Mouse (Mus musculus): ENCODE results near the gene Crygn. TPM values are rescaled to one million over a fixed set of nuclear protein-coding genes. Genes with fewer than 3 reads are reported as not detected.

Gene Crygn
- polyA plus RNA-seq, 1 experiment from 2014 or later, result 7.1 TPM

DNA sequence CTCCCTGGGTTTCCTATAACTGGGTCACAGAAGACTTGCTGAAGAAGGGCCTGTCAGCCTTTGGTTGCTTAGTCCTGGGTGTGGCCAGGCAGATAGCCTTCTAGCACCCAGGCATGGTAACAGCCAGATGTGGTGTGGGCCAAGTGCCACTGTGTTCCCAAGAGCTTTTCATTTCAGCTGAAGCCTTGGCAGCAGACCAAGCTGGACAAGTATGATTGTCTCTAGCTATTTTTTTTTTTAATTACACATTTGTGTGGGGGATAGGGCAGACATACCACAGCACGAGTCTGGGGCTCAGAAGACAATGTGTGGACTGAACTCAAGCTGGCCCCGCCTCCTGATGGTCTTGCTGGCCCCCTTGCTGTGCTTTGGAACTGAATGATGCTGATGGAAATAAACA, 47.8 kb downstream of the Crygn start:
- no peak for DNase-seq (ENCODE audit: low spot score)
- Histone ChIP-seq H3K27me3 (ENCODE audit: insufficient read depth, low read length) (no peaks in the 10 kb centered on the region), H3K4me3 (replicated peaks; ENCODE audit: low read depth, low read length) (no peak overlapping the region), H3K36me3 (ENCODE audit: insufficient read depth, low read length) (peaks cover 67% of the 10 kb centered on the region), H3K9ac (ENCODE audit: low read depth, low read length) (no peak overlapping the region), H3K4me1 (replicated peaks; ENCODE audit: insufficient read depth, low read length) (no peaks in the 10 kb centered on the region), H3K27ac (no peak overlapping the region), H3K4me2 (ENCODE audit: low read length) (no peak overlapping the region), H3K9me3 (replicated peaks; ENCODE audit: low read length) (no peaks in the 10 kb centered on the region)
- 70% methylated on average over 2 of the region's 2 CpGs for WGBS
- no peak for ATAC-seq (replicated peaks; ENCODE audit: low FRiP score, low read depth)
- TF ChIP-seq CTCF (IDR thresholded peaks at IDR 0.05; ENCODE audit: low read depth), result no peak

DNA sequence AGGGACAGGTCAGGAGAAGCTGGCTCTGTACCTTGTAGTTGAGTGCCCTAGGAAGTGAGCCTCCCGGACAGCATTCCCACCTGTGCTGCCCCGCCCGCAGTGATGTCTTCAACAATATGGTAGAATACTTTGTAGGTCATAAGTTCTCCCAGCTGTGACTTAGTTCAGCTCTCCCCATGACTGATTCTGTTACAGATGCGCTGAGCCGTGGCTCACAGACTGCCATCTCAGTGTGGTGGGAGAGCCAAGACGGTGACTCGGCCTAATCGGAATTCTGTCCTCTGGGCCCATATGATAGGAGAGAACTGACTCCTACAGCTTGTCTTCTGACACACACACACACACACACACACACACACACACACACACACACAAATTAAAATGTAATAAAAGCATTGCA, 53.2 kb downstream of the Crygn start:
- Histone ChIP-seq H3K27ac (no peak overlapping the region), H3K4me3 (replicated peaks; ENCODE audit: low read depth, low read length) (no peak overlapping the region), H3K4me1 (replicated peaks; ENCODE audit: insufficient read depth, low read length) (no peaks in the 10 kb centered on the region), H3K36me3 (ENCODE audit: insufficient read depth, low read length) (peaks cover 80% of the 10 kb centered on the region), H3K9ac (ENCODE audit: low read depth, low read length) (no peak overlapping the region), H3K9me3 (replicated peaks; ENCODE audit: low read length) (no peaks in the 10 kb centered on the region), H3K27me3 (ENCODE audit: insufficient read depth, low read length) (no peaks in the 10 kb centered on the region), H3K4me2 (ENCODE audit: low read length) (no peak overlapping the region)
- peak; percentile 71 for ATAC-seq (replicated peaks; ENCODE audit: low FRiP score, low read depth)
- 57% methylated on average over 8 of the region's 8 CpGs for WGBS
- TF ChIP-seq CTCF (IDR thresholded peaks at IDR 0.05; ENCODE audit: low read depth), result no peak
- DNase-seq (ENCODE audit: low spot score), result peak; percentile 61

DNA sequence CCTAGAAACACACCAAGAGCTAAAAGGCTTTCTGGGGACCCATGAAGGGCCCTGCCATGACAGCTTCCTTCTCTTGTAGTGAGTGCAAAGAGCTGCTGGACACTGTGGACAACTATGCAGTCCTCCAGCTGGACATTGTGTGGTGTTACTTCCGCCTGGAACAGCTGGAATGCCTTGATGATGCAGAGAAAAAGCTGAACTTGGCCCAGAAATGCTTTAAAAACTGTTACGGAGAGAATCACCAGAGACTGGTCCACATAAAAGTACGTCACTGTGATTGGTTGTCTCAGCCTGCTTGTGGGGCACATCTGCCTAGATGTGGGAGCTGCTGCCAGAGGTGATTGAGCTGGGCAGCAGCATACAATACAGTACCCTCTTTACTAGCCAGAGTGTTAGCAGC, 56.5 kb downstream of the Crygn start:
- Histone ChIP-seq H3K27ac (peak overlapping the region; percentile 62; the same call in 1 of the 2 replicates), H3K9ac (ENCODE audit: low read depth, low read length) (no peak overlapping the region), H3K27me3 (ENCODE audit: insufficient read depth, low read length) (no peaks in the 10 kb centered on the region), H3K4me3 (replicated peaks; ENCODE audit: low read depth, low read length) (no peak overlapping the region), H3K36me3 (ENCODE audit: insufficient read depth, low read length) (peaks cover 77% of the 10 kb centered on the region), H3K4me2 (ENCODE audit: low read length) (no peak overlapping the region), H3K4me1 (replicated peaks; ENCODE audit: insufficient read depth, low read length) (no peaks in the 10 kb centered on the region), H3K9me3 (replicated peaks; ENCODE audit: low read length) (no peaks in the 10 kb centered on the region)
- peak; percentile 41 for ATAC-seq (replicated peaks; ENCODE audit: low FRiP score, low read depth)
- TF ChIP-seq CTCF (IDR thresholded peaks at IDR 0.05; ENCODE audit: low read depth), result no peak
- DNase-seq (ENCODE audit: low spot score), result peak; percentile 75
- WGBS, result 75% methylated on average over 3 of the region's 3 CpGs

Other genes with a start within 250 kb of the Crygn start
- 0.04 TPM in 2 replicates for gene Gbx1, start 230.8 kb downstream of the Crygn start, polyA plus RNA-seq (2015; fragmentation: Nextera tagmentation; extraction: Ambion mirVana)
- 0.69 and 0.93 TPM in 2 replicates for gene Asb10, start 217.0 kb downstream of the Crygn start, polyA plus RNA-seq (2015; fragmentation: Nextera tagmentation; extraction: Ambion mirVana)
- 0.12 and 0.19 TPM in 2 replicates for gene 4931409K22Rik, start 201.2 kb downstream of the Crygn start, polyA plus RNA-seq (2015; fragmentation: Nextera tagmentation; extraction: Ambion mirVana)
- 74.4 and 79.6 TPM in 2 replicates for gene Abcf2, start 180.5 kb downstream of the Crygn start, polyA plus RNA-seq (2015; fragmentation: Nextera tagmentation; extraction: Ambion mirVana)
- gene Chpf2, start 171.3 kb downstream of the Crygn start, polyA plus RNA-seq (2015; fragmentation: Nextera tagmentation; extraction: Ambion mirVana), result 26.0 and 27.6 TPM in 2 replicates
- 16.4 and 19.7 TPM in 2 replicates for gene Smarcd3, start 133.6 kb downstream of the Crygn start, polyA plus RNA-seq (2015; fragmentation: Nextera tagmentation; extraction: Ambion mirVana)
- 35.2 and 35.3 TPM in 2 replicates for gene Nub1, start 72.5 kb downstream of the Crygn start, polyA plus RNA-seq (2015; fragmentation: Nextera tagmentation; extraction: Ambion mirVana)
- 21.3 and 21.9 TPM in 2 replicates for gene Wdr86, start 27.3 kb downstream of the Crygn start, polyA plus RNA-seq (2015; fragmentation: Nextera tagmentation; extraction: Ambion mirVana)
- gene Rheb, start 84.6 kb upstream of the Crygn start, polyA plus RNA-seq (2015; fragmentation: Nextera tagmentation; extraction: Ambion mirVana), result 252 and 266 TPM in 2 replicates

Data from kidney, postnatal 0 days (tissue).